Comparison of ENCODE assay signal across 9 mouse cellular contexts in genomic region chr9:45042056-45042720, GRCm38 (mm10). TPM values are rescaled to one million over a fixed set of nuclear protein-coding genes. Genes with fewer than 3 reads are reported as not detected.
DNase-seq lines count a peak whose midpoint lies in the region; ATAC-seq and TF ChIP-seq lines count a peak whose summit lies in the region.
"Had no signal": no experiment of that assay in that cellular context is flagged by ENCODE, and none has a peak within 500 bp of the region (broad histone marks: within the 10 kb centered on the region; RNA-seq: fewer than 3 reads in every experiment).

No protein-coding gene starts in this region.

- H3K27ac ChIP-seq in gastrocnemius, adult 2 months = no peak overlapping the region
- no peak overlapping the region for H3K27ac ChIP-seq in hindbrain, embryonic 13.5 days

- peaks cover 83% of the 10 kb centered on the region for H3K27me3 ChIP-seq in hindbrain, embryonic 13.5 days

- no peak for DNase-seq in gastrocnemius, adult 2 months
- no peak for DNase-seq in gastrocnemius, adult 18-20 months (ENCODE audit: low spot score)
- DNase-seq in liver = peak; percentile 65
- peak; percentile 28 for DNase-seq in ovary, postnatal 36 days (ENCODE audit: low spot score)
- DNase-seq in cerebellum, postnatal 36 days = no peak
- no peak for DNase-seq in left cerebral cortex, postnatal 25 days (ENCODE audit: low spot score in 2 of 2)

- TF ChIP-seq CTCF in gastrocnemius, adult 2 months (IDR thresholded peaks at IDR 0.05) = no peak

- H3K36me3 ChIP-seq in hindbrain, embryonic 13.5 days = no peaks in the 10 kb centered on the region

- no peaks in the 10 kb centered on the region for H3K9me3 ChIP-seq in hindbrain, embryonic 13.5 days

- intact Hi-C loops in gastrocnemius, adult 2 months (cut with DNase I) = no loop called here
- intact Hi-C loops in left cerebral cortex, postnatal 25 days (cut with DNase I) = no loop called here

- WGBS in hindbrain, embryonic 13.5 days = 2% methylated on average over 20 of the region's 20 CpGs

- 0 out of 2 replicates have a peak, but pooled peaks have one; percentile 16 for ATAC-seq in common myeloid progenitor, adult 5-6 weeks (replicated peaks; ENCODE audit: low read depth, poor library complexity, severe bottlenecking)
- no peak for ATAC-seq in hindbrain, embryonic 13.5 days (ENCODE audit: low FRiP score)

- H3K9ac ChIP-seq in hindbrain, embryonic 13.5 days = no peak overlapping the region

- H3K4me2 ChIP-seq in hindbrain, embryonic 13.5 days = peak overlapping the region; percentile 15

- H3K4me1 ChIP-seq in hindbrain, embryonic 13.5 days (replicated peaks) = peaks cover 17% of the 10 kb centered on the region

- H3K4me3 ChIP-seq in gastrocnemius, adult 2 months = peak overlapping the region; percentile 40
- peak overlapping the region; percentile 3; the same call in 1 of the 2 replicates for H3K4me3 ChIP-seq in hindbrain, embryonic 13.5 days

RNA-seq across cellular contexts. Expression of gene Mpzl2, which starts 2.6 kb away (rescaled TPM):
- under 1 TPM; 0.31 TPM for total RNA-seq in gastrocnemius, adult 2 months (2021)
- under 1 TPM; 0.23 to 0.59 TPM for total RNA-seq in gastrocnemius, adult 18-20 months (2021)
- total RNA-seq in common myeloid progenitor, adult 5-6 weeks (2017) = not detected in 2 replicates
- polyA plus RNA-seq in hindbrain, embryonic 13.5 days (2015; fragmentation: Nextera tagmentation; extraction: Ambion mirVana) = 0.35 and 0.45 TPM in 2 replicates
- 1 to 10 TPM; 1.3 to 1.9 TPM for total RNA-seq in left cerebral cortex, postnatal 25 days (2021)

RNA-seq across cellular contexts. Expression of gene Mpzl3, which starts 12.8 kb away (rescaled TPM):
- total RNA-seq in gastrocnemius, adult 2 months (2021) = 1 to 10 TPM; 1.7 to 2.0 TPM
- 1 to 10 TPM; 1.6 to 2.1 TPM for total RNA-seq in gastrocnemius, adult 18-20 months (2021)
- 0.27 and 1.0 TPM in 2 replicates for total RNA-seq in common myeloid progenitor, adult 5-6 weeks (2017)
- 1.2 and 1.9 TPM in 2 replicates for polyA plus RNA-seq in hindbrain, embryonic 13.5 days (2015; fragmentation: Nextera tagmentation; extraction: Ambion mirVana)
- total RNA-seq in left cerebral cortex, postnatal 25 days (2021) = 1 to 10 TPM; 4.0 to 6.4 TPM

RNA-seq across cellular contexts. Expression of gene Cd3e, which starts 32.8 kb away (rescaled TPM):
- not detected for total RNA-seq in gastrocnemius, adult 2 months (2021)
- total RNA-seq in gastrocnemius, adult 18-20 months (2021) = not detected
- total RNA-seq in common myeloid progenitor, adult 5-6 weeks (2017) = not detected in 2 replicates
- not detected in 2 replicates for polyA plus RNA-seq in hindbrain, embryonic 13.5 days (2015; fragmentation: Nextera tagmentation; extraction: Ambion mirVana)
- total RNA-seq in left cerebral cortex, postnatal 25 days (2021) = not detected
- total RNA-seq: left cerebral cortex, postnatal 10 days had no signal

RNA-seq across cellular contexts. Expression of gene Jaml, which starts 36.8 kb away (rescaled TPM):
- total RNA-seq in gastrocnemius, adult 2 months (2021) = under 1 TPM; 0.64 to 0.66 TPM
- under 1 TPM; 0.14 to 0.40 TPM for total RNA-seq in gastrocnemius, adult 18-20 months (2021)
- 1.6 and 6.1 TPM in 2 replicates for total RNA-seq in common myeloid progenitor, adult 5-6 weeks (2017)
- polyA plus RNA-seq in hindbrain, embryonic 13.5 days (2015; fragmentation: Nextera tagmentation; extraction: Ambion mirVana) = 0.12 and 0.26 TPM in 2 replicates
- total RNA-seq in left cerebral cortex, postnatal 25 days (2021) = under 1 TPM; 0.87 to 0.89 TPM

Comparison
In these comparisons a context has a peak if more than half of its experiments do, and no peak if none do; other contexts are left out.
1. DNase-seq: peak in liver (single experiment) and ovary, postnatal 36 days (single experiment); none in gastrocnemius, adult 2 months (single experiment), gastrocnemius, adult 18-20 months (single experiment), cerebellum, postnatal 36 days (0 of 2) and left cerebral cortex, postnatal 25 days (0 of 2).